Mouse (Mus musculus): ENCODE data around the gene Kctd8. TPM values are rescaled to one million over a fixed set of nuclear protein-coding genes. Genes with fewer than 3 reads are reported as not detected.

Gene Kctd8
- polyA plus RNA-seq (2012; fragmentation: generic; extraction: Trizol) = not detected

DNA sequence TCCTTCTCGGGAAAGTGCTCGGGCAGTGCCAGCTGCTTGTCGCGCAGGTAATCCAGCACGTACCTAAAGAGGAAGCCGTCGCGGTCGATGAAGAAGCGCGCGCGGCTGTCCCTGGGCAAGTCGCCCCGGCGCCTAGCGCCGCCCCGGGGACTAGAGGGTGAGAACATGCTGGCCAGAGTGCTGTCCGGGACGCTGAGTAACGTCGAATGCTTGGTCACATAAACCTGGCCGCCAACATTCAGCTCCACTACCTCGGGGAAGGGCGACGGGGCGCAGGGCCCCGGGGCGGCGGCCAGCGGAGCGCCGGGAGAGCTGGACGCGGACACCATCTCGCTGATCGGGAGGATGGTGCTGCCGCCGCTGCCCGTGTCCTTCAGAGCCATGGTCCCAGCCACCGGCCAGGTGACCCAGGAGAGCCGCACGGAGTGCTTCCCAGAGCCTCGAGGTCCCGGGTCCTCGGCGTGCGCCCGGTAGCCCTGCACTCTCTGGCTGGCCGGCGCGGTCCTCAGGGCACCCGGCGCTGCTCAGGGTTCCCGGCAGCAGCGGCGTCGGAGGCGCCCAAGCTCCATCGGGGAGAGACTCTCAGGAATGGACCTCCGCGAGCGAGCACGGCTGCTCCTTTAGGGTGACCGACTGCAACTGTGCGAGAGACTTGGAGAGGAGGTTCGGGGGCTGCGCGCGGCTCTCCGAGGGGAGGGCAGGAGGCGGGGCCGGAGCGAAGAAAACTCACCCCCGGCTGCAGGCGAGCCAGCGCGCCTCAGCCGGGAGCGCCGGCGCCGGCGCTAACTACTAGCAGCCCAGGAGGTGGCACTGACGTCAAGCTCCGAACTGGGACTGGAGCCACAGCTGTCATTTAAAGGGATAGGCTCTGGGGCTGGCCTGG lies at the start of gene Kctd8:
Gene Kctd8 (minus strand): TSS at position 761 of the 883 bp plus-strand sequence.
- Histone ChIP-seq H3K27me3 (ENCODE audit: control insufficient read depth, insufficient read depth, insufficient read length) (no peaks in the 10 kb centered on the region), H3K4me2 (ENCODE audit: low read depth) (no peak within 1 kb of the TSS), H3ac (ENCODE audit: control insufficient read depth, insufficient read length) (no peak within 1 kb of the TSS), H3K79me2 (ENCODE audit: control insufficient read depth, insufficient read depth) (no peaks in the 10 kb centered on the region), H3K4me3 (no peak within 1 kb of the TSS), H3K36me3 (ENCODE audit: control insufficient read depth, insufficient read depth) (no peaks in the 10 kb centered on the region)
- TF ChIP-seq POLR2A (IDR thresholded peaks at IDR 0.05; ENCODE audit: insufficient read length, low read depth) (no peak), REST (IDR thresholded peaks at IDR 0.05; ENCODE audit: insufficient read depth, insufficient read length) (no peak), MYOG (IDR thresholded peaks at IDR 0.05; ENCODE audit: control insufficient read depth in 1 of 3, insufficient read depth in 1 of 3, insufficient read length in 2 of 3, low read depth in 2 of 3) (no peak), SRF (IDR thresholded peaks at IDR 0.05; ENCODE audit: control insufficient read depth, insufficient read length, low read depth) (no peak), MAX (IDR thresholded peaks at IDR 0.05; ENCODE audit: low read depth) (no peak), TCF12 (IDR thresholded peaks at IDR 0.05; ENCODE audit: insufficient read depth, poor library complexity, severe bottlenecking) (no peak), E2F4 (IDR thresholded peaks at IDR 0.05; ENCODE audit: insufficient read depth) (no peak)

DNA sequence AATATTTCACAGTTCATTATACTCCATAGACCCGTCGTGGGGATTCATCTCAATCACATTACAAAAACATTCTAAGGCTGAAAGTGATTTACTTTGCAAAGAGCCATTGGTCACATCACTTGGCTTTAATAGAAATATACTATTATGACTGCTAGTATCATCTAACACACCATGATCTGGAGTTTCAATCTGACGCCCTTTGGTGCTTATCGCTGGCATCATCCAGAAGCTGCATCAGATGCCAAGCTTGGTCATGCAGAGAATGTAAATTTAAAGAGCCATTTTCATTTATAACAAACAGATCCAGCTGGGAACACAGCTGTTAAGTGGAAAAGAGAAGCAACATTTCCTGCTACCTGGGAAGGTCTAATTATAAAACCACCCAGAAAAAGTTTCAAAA lies 37.6 kb upstream of the Kctd8 start:
- Histone ChIP-seq H3K79me2 (ENCODE audit: control insufficient read depth, insufficient read depth) (no peaks in the 10 kb centered on the region), H3K27me3 (ENCODE audit: control insufficient read depth, insufficient read depth, insufficient read length) (no peaks in the 10 kb centered on the region), H3ac (ENCODE audit: control insufficient read depth, insufficient read length) (no peak overlapping the region), H3K4me3 (no peak overlapping the region), H3K36me3 (ENCODE audit: control insufficient read depth, insufficient read depth) (no peaks in the 10 kb centered on the region), H3K4me2 (ENCODE audit: low read depth) (no peak overlapping the region)
- no peak for TF ChIP-seq TCF12 (IDR thresholded peaks at IDR 0.05; ENCODE audit: insufficient read depth, poor library complexity, severe bottlenecking)
- no peak for TF ChIP-seq E2F4 (IDR thresholded peaks at IDR 0.05; ENCODE audit: insufficient read depth)
- no peak for TF ChIP-seq SRF (IDR thresholded peaks at IDR 0.05; ENCODE audit: control insufficient read depth, insufficient read length, low read depth)
- no peak for TF ChIP-seq REST (IDR thresholded peaks at IDR 0.05; ENCODE audit: insufficient read depth, insufficient read length)
- no peak for TF ChIP-seq POLR2AphosphoS2 (IDR thresholded peaks at IDR 0.05; ENCODE audit: insufficient read length, low read depth)

DNA sequence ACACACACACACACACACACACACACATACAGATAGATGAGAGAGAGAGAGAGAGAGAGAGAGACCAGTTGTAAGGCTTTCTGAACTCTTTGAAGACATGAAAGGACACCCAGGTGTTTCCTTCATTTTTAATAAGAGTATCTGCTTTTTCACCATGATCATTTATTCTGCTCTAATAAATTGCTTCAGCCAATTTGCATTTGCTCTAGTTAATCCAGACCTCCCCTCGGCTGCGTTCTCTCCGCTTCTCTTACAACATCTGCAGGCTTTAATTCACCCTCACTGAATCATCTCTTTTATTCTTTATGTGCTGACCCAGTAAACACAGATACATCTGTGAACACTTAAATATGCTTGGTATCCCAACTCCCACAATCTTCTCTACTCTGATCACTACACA lies 9.1 kb upstream of the Kctd8 start:
- H3ac ChIP-seq (ENCODE audit: control insufficient read depth, insufficient read length) = no peak overlapping the region
- no peaks in the 10 kb centered on the region for H3K36me3 ChIP-seq (ENCODE audit: control insufficient read depth, insufficient read depth)
- no peaks in the 10 kb centered on the region for H3K79me2 ChIP-seq (ENCODE audit: control insufficient read depth, insufficient read depth)
- H3K4me2 ChIP-seq (ENCODE audit: low read depth) = no peak overlapping the region
- no peaks in the 10 kb centered on the region for H3K27me3 ChIP-seq (ENCODE audit: control insufficient read depth, insufficient read depth, insufficient read length)
- no peak overlapping the region for H3K4me3 ChIP-seq
- no peak for TF ChIP-seq CEBPB (IDR thresholded peaks at IDR 0.05; ENCODE audit: insufficient read depth, poor library complexity, severe bottlenecking)
- TF ChIP-seq E2F4 (IDR thresholded peaks at IDR 0.05; ENCODE audit: insufficient read depth) = no peak
- no peak for TF ChIP-seq POLR2AphosphoS2 (IDR thresholded peaks at IDR 0.05; ENCODE audit: insufficient read length, low read depth)
- TF ChIP-seq MYOD1 (IDR thresholded peaks at IDR 0.05; ENCODE audit: control insufficient read depth in 1 of 3, insufficient read length in 2 of 3, low read depth in 2 of 3) = no peak
- TF ChIP-seq MAX (IDR thresholded peaks at IDR 0.05; ENCODE audit: low read depth) = no peak
- TF ChIP-seq POLR2A (IDR thresholded peaks at IDR 0.05; ENCODE audit: insufficient read length, low read depth) = no peak
- no peak for TF ChIP-seq REST (IDR thresholded peaks at IDR 0.05; ENCODE audit: insufficient read depth, insufficient read length)
- no peak for TF ChIP-seq MYOG (IDR thresholded peaks at IDR 0.05; ENCODE audit: control insufficient read depth in 1 of 3, insufficient read depth in 1 of 3, insufficient read length in 2 of 3, low read depth in 2 of 3)
- TF ChIP-seq TCF3 (IDR thresholded peaks at IDR 0.05; ENCODE audit: insufficient read length, low read depth) = no peak
- no peak for TF ChIP-seq TCF12 (IDR thresholded peaks at IDR 0.05; ENCODE audit: insufficient read depth, poor library complexity, severe bottlenecking)
- TF ChIP-seq USF1 (IDR thresholded peaks at IDR 0.05; ENCODE audit: low read depth) = no peak
- TF ChIP-seq SRF (IDR thresholded peaks at IDR 0.05; ENCODE audit: control insufficient read depth, insufficient read length, low read depth) = no peak

DNA sequence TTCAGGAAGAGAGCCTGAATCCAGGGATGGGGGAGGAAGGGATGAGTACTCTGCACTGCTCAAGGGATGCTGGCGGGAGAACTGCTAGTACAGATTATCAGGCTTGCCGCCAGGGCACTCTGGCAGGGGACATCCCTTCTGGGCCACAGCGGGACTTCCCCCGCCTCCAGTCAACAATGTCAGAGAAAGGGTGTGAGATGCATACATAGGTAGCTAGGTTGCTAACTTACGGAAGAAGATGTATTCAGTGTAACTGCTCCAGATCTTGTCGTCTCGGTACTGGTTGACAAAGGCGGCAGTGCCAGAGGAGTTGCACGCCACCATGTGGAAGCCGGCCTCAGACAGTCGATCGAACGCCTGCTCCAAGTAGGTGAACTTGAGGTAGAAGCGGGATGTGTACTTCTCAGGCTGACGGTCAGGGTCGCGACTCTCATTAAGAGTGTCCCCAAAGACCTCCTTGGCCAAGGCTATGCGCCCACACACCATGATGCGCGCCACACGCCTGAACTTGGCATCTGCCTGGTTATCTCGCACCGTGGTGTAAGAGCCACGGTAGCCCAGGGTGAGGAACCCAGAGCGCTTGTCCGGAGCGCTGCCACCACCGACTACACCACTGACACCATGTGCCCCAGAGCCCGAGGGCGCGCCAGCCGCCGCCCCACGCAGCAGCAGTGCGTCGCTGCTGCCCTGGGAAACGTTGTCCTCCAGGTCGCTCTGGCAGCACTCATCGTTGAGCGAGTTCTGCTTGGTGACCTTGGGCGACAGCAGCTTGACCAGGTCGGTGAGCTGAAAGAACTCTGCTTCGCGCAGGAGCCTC lies 1.2 kb downstream of the Kctd8 start:
- TF ChIP-seq USF1 (IDR thresholded peaks at IDR 0.05; ENCODE audit: low read depth) (no peak), MYOG (IDR thresholded peaks at IDR 0.05; ENCODE audit: control insufficient read depth in 1 of 3, insufficient read depth in 1 of 3, insufficient read length in 2 of 3, low read depth in 2 of 3) (no peak), SRF (IDR thresholded peaks at IDR 0.05; ENCODE audit: control insufficient read depth, insufficient read length, low read depth) (no peak), REST (IDR thresholded peaks at IDR 0.05; ENCODE audit: insufficient read depth, insufficient read length) (no peak), POLR2AphosphoS2 (IDR thresholded peaks at IDR 0.05; ENCODE audit: insufficient read length, low read depth) (no peak), TCF12 (IDR thresholded peaks at IDR 0.05; ENCODE audit: insufficient read depth, poor library complexity, severe bottlenecking) (no peak), CEBPB (IDR thresholded peaks at IDR 0.05; ENCODE audit: insufficient read depth, poor library complexity, severe bottlenecking) (no peak), POLR2A (IDR thresholded peaks at IDR 0.05; ENCODE audit: insufficient read length, low read depth) (no peak), E2F4 (IDR thresholded peaks at IDR 0.05; ENCODE audit: insufficient read depth) (no peak), MAX (IDR thresholded peaks at IDR 0.05; ENCODE audit: low read depth) (no peak), MYOD1 (IDR thresholded peaks at IDR 0.05; ENCODE audit: control insufficient read depth in 1 of 3, insufficient read length in 2 of 3, low read depth in 2 of 3) (no peak), TCF3 (IDR thresholded peaks at IDR 0.05; ENCODE audit: insufficient read length, low read depth) (no peak)
- Histone ChIP-seq H3K36me3 (ENCODE audit: control insufficient read depth, insufficient read depth) (no peaks in the 10 kb centered on the region), H3K4me3 (no peak overlapping the region), H3K4me2 (ENCODE audit: low read depth) (no peak overlapping the region), H3ac (ENCODE audit: control insufficient read depth, insufficient read length) (no peak overlapping the region), H3K79me2 (ENCODE audit: control insufficient read depth, insufficient read depth) (no peaks in the 10 kb centered on the region), H3K27me3 (ENCODE audit: control insufficient read depth, insufficient read depth, insufficient read length) (no peaks in the 10 kb centered on the region)
